11 mouse cellular contexts compared by ENCODE assay signal in genomic region chr4:142221025-142221756, GRCm38 (mm10). TPM values are rescaled to one million over a fixed set of nuclear protein-coding genes. Genes with fewer than 3 reads are reported as not detected.
A peak's percentile ranks its signal among the peaks of the same experiment; 100 is the strongest.
DNase-seq lines count a peak whose midpoint lies in the region; ATAC-seq and TF ChIP-seq lines count a peak whose summit lies in the region.
"Had no signal": no experiment of that assay in that cellular context is flagged by ENCODE, and none has a peak within 500 bp of the region (broad histone marks: within the 10 kb centered on the region; RNA-seq: fewer than 3 reads in every experiment).

No protein-coding gene starts in this region.

- no peak overlapping the region for H3K4me2 ChIP-seq in hindbrain, embryonic 14.5 days (replicated peaks)
- peak overlapping the region; percentile 7; the same call in 1 of the 2 replicates for H3K4me2 ChIP-seq in intestine, embryonic 16.5 days (ENCODE audit: low read depth, low read length)
- H3K4me2 ChIP-seq in liver, embryonic 12.5 days = no peak overlapping the region
- H3K4me2 ChIP-seq: forebrain, embryonic 13.5 days had no signal

- no peak for TF ChIP-seq POLR2A in thymus, adult 2 months (IDR thresholded peaks at IDR 0.05; ENCODE audit: control insufficient read depth, extremely low read depth, insufficient read depth, low read length, poor library complexity)

- peak; percentile 66 for DNase-seq in hindbrain, embryonic 10.5 days (ENCODE audit: low spot score)
- no peak for DNase-seq in hindbrain, embryonic 14.5 days (ENCODE audit: low spot score)
- peak; percentile 88 for DNase-seq in embryonic facial prominence, embryonic 10.5 days (ENCODE audit: low spot score)
- no peak for DNase-seq in thymus, adult 2 months
- no peak for DNase-seq in thymus, postnatal 36 days
- no peak for DNase-seq in testis, postnatal 10 days (ENCODE audit: low spot score)

- no peak overlapping the region for H3K4me3 ChIP-seq in hindbrain, embryonic 10.5 days
- no peak overlapping the region for H3K4me3 ChIP-seq in hindbrain, embryonic 14.5 days (replicated peaks; ENCODE audit: low read length)
- peak overlapping the region; percentile 29 for H3K4me3 ChIP-seq in embryonic facial prominence, embryonic 10.5 days
- H3K4me3 ChIP-seq in intestine, embryonic 16.5 days (ENCODE audit: low read length) = no peak overlapping the region
- H3K4me3 ChIP-seq in liver, embryonic 12.5 days = no peak overlapping the region
- no peak overlapping the region for H3K4me3 ChIP-seq in thymus, adult 2 months (ENCODE audit: control insufficient read depth, insufficient read depth, low read length)
- H3K4me3 ChIP-seq: forebrain, embryonic 13.5 days; left cerebral cortex, adult 2 months had no signal

- H3K9ac ChIP-seq in hindbrain, embryonic 14.5 days = no peak overlapping the region
- H3K9ac ChIP-seq in intestine, embryonic 16.5 days (ENCODE audit: low read depth, low read length) = no peak overlapping the region
- no peak overlapping the region for H3K9ac ChIP-seq in liver, embryonic 12.5 days
- H3K9ac ChIP-seq: forebrain, embryonic 13.5 days had no signal

- no peaks in the 10 kb centered on the region for H3K9me3 ChIP-seq in hindbrain, embryonic 10.5 days
- H3K9me3 ChIP-seq in hindbrain, embryonic 14.5 days (ENCODE audit: control insufficient read depth, low read length) = no peaks in the 10 kb centered on the region
- no peaks in the 10 kb centered on the region for H3K9me3 ChIP-seq in embryonic facial prominence, embryonic 10.5 days
- H3K9me3 ChIP-seq in intestine, embryonic 16.5 days (ENCODE audit: control insufficient read depth, low read length) = no peaks in the 10 kb centered on the region
- H3K9me3 ChIP-seq in liver, embryonic 12.5 days (replicated peaks) = no peaks in the 10 kb centered on the region
- H3K9me3 ChIP-seq: forebrain, embryonic 13.5 days had no signal

- TF ChIP-seq CTCF in thymus, adult 2 months (IDR thresholded peaks at IDR 0.05; ENCODE audit: borderline replicate concordance, control insufficient read depth, extremely low read depth, insufficient read depth, low read length, poor library complexity) = no peak

- no peak for ATAC-seq in hindbrain, embryonic 14.5 days (ENCODE audit: low FRiP score)
- ATAC-seq in intestine, embryonic 16.5 days = peak; percentile 46
- ATAC-seq in liver, embryonic 12.5 days = no peak
- ATAC-seq: forebrain, embryonic 13.5 days had no signal

- peak overlapping the region; percentile 79 for H3K27ac ChIP-seq in hindbrain, embryonic 10.5 days
- no peak overlapping the region for H3K27ac ChIP-seq in hindbrain, embryonic 14.5 days
- peak overlapping the region; percentile 83 for H3K27ac ChIP-seq in embryonic facial prominence, embryonic 10.5 days (replicated peaks)
- H3K27ac ChIP-seq in intestine, embryonic 16.5 days (ENCODE audit: low read length) = peak overlapping the region; percentile 60
- H3K27ac ChIP-seq in liver, embryonic 12.5 days = peak overlapping the region; percentile 27
- no peak overlapping the region for H3K27ac ChIP-seq in thymus, adult 2 months (ENCODE audit: control insufficient read depth, insufficient read depth, low read length)
- H3K27ac ChIP-seq: forebrain, embryonic 13.5 days; left cerebral cortex, adult 2 months had no signal

- no peaks in the 10 kb centered on the region for H3K27me3 ChIP-seq in hindbrain, embryonic 10.5 days (ENCODE audit: insufficient read depth, poor library complexity, severe bottlenecking)
- H3K27me3 ChIP-seq in hindbrain, embryonic 14.5 days (ENCODE audit: control insufficient read depth, insufficient read depth, low read length) = no peaks in the 10 kb centered on the region
- no peaks in the 10 kb centered on the region for H3K27me3 ChIP-seq in embryonic facial prominence, embryonic 10.5 days (replicated peaks; ENCODE audit: low read depth, poor library complexity, severe bottlenecking)
- no peaks in the 10 kb centered on the region for H3K27me3 ChIP-seq in intestine, embryonic 16.5 days (replicated peaks; ENCODE audit: control insufficient read depth, insufficient read depth, low read length)
- H3K27me3 ChIP-seq in liver, embryonic 12.5 days (replicated peaks) = no peaks in the 10 kb centered on the region
- H3K27me3 ChIP-seq in thymus, adult 2 months (ENCODE audit: control insufficient read depth, insufficient read depth, low read length) = no peaks in the 10 kb centered on the region
- H3K27me3 ChIP-seq: CH12.LX; forebrain, embryonic 13.5 days had no signal

- no peaks in the 10 kb centered on the region for H3K36me3 ChIP-seq in hindbrain, embryonic 10.5 days
- H3K36me3 ChIP-seq in hindbrain, embryonic 14.5 days (replicated peaks; ENCODE audit: control insufficient read depth, insufficient read depth) = no peaks in the 10 kb centered on the region
- H3K36me3 ChIP-seq in embryonic facial prominence, embryonic 10.5 days (replicated peaks) = no peaks in the 10 kb centered on the region
- no peaks in the 10 kb centered on the region for H3K36me3 ChIP-seq in intestine, embryonic 16.5 days (ENCODE audit: control insufficient read depth, insufficient read depth, low read length)
- H3K36me3 ChIP-seq in liver, embryonic 12.5 days = no peaks in the 10 kb centered on the region
- H3K36me3 ChIP-seq in thymus, adult 2 months (ENCODE audit: control insufficient read depth, insufficient read depth, low read length) = no peaks in the 10 kb centered on the region

- peaks cover 69% of the 10 kb centered on the region for H3K4me1 ChIP-seq in hindbrain, embryonic 10.5 days (replicated peaks)
- H3K4me1 ChIP-seq in hindbrain, embryonic 14.5 days (replicated peaks; ENCODE audit: control insufficient read depth, insufficient read depth, low read length) = peaks cover 12% of the 10 kb centered on the region
- peaks cover 95% of the 10 kb centered on the region for H3K4me1 ChIP-seq in embryonic facial prominence, embryonic 10.5 days
- peaks cover 85% of the 10 kb centered on the region for H3K4me1 ChIP-seq in intestine, embryonic 16.5 days (ENCODE audit: control insufficient read depth, insufficient read depth, low read length)
- H3K4me1 ChIP-seq in liver, embryonic 12.5 days = peaks cover 53% of the 10 kb centered on the region
- no peaks in the 10 kb centered on the region for H3K4me1 ChIP-seq in thymus, adult 2 months (replicated peaks; ENCODE audit: control insufficient read depth, insufficient read depth, low read length)

- 60% methylated on average over 18 of the region's 18 CpGs for WGBS in hindbrain, embryonic 10.5 days
- 63% methylated on average over 18 of the region's 18 CpGs for WGBS in hindbrain, embryonic 14.5 days
- WGBS in embryonic facial prominence, embryonic 10.5 days = 24% methylated on average over 18 of the region's 18 CpGs
- WGBS in intestine, embryonic 16.5 days = 30% methylated on average over 18 of the region's 18 CpGs
- WGBS in liver, embryonic 12.5 days (ENCODE audit: insufficient replicate concordance) = 64% methylated on average over 18 of the region's 18 CpGs
- 92% methylated on average over 18 of the region's 18 CpGs for WGBS in thymus, adult 2 months

RNA-seq across cellular contexts. Expression of gene Kazn, which starts 18.0 kb away (rescaled TPM):
- polyA plus RNA-seq in hindbrain, embryonic 10.5 days (2016; fragmentation: Nextera tagmentation; extraction: Ambion mirVana) = 11.4 and 14.3 TPM in 2 replicates
- 18.5 and 24.0 TPM in 2 replicates for polyA plus RNA-seq in hindbrain, embryonic 14.5 days (2014; fragmentation: Nextera tagmentation; extraction: Ambion mirVana)
- polyA plus RNA-seq in embryonic facial prominence, embryonic 10.5 days (2016; fragmentation: Nextera tagmentation; extraction: Ambion mirVana) = 13.3 and 13.8 TPM in 2 replicates
- 10.7 and 11.3 TPM in 2 replicates for polyA plus RNA-seq in intestine, embryonic 16.5 days (2015; fragmentation: Nextera tagmentation; extraction: Ambion mirVana)
- 2.1 and 2.8 TPM in 2 replicates for polyA plus RNA-seq in liver, embryonic 12.5 days (2016; fragmentation: Nextera tagmentation; extraction: Ambion mirVana)
- 17.0 and 19.3 TPM in 2 replicates for polyA plus RNA-seq in thymus, adult 2 months (2012; rRNA removed)

Comparison
In these comparisons a context has a peak if more than half of its experiments do, and no peak if none do; other contexts are left out.
1. DNase-seq: peak in hindbrain, embryonic 10.5 days (single experiment) and embryonic facial prominence, embryonic 10.5 days (single experiment); none in hindbrain, embryonic 14.5 days (single experiment), thymus, adult 2 months (single experiment), thymus, postnatal 36 days (0 of 2) and testis, postnatal 10 days (single experiment).
2. H3K27ac ChIP-seq: peak in hindbrain, embryonic 10.5 days (single experiment), embryonic facial prominence, embryonic 10.5 days (single experiment), intestine, embryonic 16.5 days (single experiment) and liver, embryonic 12.5 days (single experiment); none in hindbrain, embryonic 14.5 days (single experiment) and thymus, adult 2 months (single experiment).